Mouse (Mus musculus) hindbrain, embryonic 13.5 days (tissue): ENCODE measurements around the gene Chd2. TPM values are rescaled to one million over a fixed set of nuclear protein-coding genes. Genes with fewer than 3 reads are reported as not detected.
"Not testable (repeated sequence)": the region's sequence is repeated elsewhere in the genome, so short reads cannot be mapped to it uniquely, and the experiment has no call there.

Experiments
- ATAC-seq: fragments of 200-750 bp; cut with Nextera tagmentation; 2 replicates; pipeline ENCODE4 v1.8.0; 2017; ENCODE audit warnings: moderate TSS enrichment; ENCODE audit not compliant: low FRiP score
- H3K27ac ChIP-seq: fragments of 300-500 bp; sonication (generic); 2 replicates; pipeline ENCODE4 v1.5.1; 2015; ENCODE audit warnings: inconsistent platforms, mild to moderate bottlenecking, moderate library complexity
- H3K27me3 ChIP-seq: fragments of 300-500 bp; sonication (generic); 2 replicates; pipeline ENCODE4 v1.6.1; 2015; ENCODE audit warnings: mild to moderate bottlenecking, inconsistent platforms
- H3K36me3 ChIP-seq: fragments of 300-500 bp; sonication (generic); 2 replicates; pipeline ENCODE4 v1.6.1; 2015; ENCODE audit warnings: mild to moderate bottlenecking, inconsistent platforms
- H3K4me1 ChIP-seq: fragments of 300-500 bp; sonication (generic); replicated peaks from 2 replicates; pipeline ENCODE4 v1.6.1; 2015; ENCODE audit warnings: inconsistent platforms
- H3K4me2 ChIP-seq: fragments of 300-500 bp; sonication (generic); 2 replicates; pipeline ENCODE4 v1.6.1; 2015; ENCODE audit warnings: inconsistent platforms, mild to moderate bottlenecking, moderate library complexity
- H3K4me3 ChIP-seq: fragments of 300-500 bp; sonication (generic); 2 replicates; pipeline ENCODE4 v1.5.1; 2015; ENCODE audit warnings: mild to moderate bottlenecking, inconsistent platforms
- H3K9ac ChIP-seq: fragments of 300-500 bp; sonication (generic); 2 replicates; pipeline ENCODE4 v1.6.1; 2015; ENCODE audit warnings: mild to moderate bottlenecking, inconsistent platforms
- H3K9me3 ChIP-seq: fragments of 300-500 bp; sonication (generic); 2 replicates; pipeline ENCODE4 v1.6.1; 2016; ENCODE audit warnings: inconsistent platforms
- WGBS: fragments of 180-500 bp; shearing (Covaris S2); methylation state at CpG from one replicate; pipeline ENCODE4 v1.1.7; 2015; 5-methylcytosine and 5-hydroxymethylcytosine counted together
- polyA plus RNA-seq: library from polyadenylated mRNA; unstranded; fragments of >200 nt; fragmentation: Nextera tagmentation; extraction: Ambion mirVana; gene quantifications from 2 replicates; pipeline ENCODE4 v1.2.1, GENCODE M21; 2015

The Chd2 gene
- polyA plus RNA-seq, 1 experiment from 2014 or later, result 53.5 TPM

DNA sequence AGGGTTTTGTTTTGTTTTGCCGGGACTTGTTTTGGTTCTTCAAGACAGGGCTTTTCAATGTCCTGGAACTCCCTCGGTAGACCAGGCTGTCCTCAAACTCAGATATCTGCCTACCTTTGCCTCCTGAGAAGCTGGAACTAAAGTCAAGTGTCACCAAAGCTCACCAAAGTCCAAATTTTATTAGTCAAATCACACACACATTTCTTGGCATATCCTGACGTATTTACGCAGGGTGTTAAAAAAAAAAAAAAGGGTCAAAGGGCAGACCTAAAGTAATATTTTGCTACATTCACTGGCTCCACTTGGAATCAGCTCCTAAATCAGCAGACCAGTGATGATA is 5.8 kb downstream of the Chd2 start:
- Histone ChIP-seq H3K4me2 (0 out of 2 replicates have a peak overlapping the region, but pooled peaks have one; percentile 0), H3K4me1 (peaks cover 57% of the 10 kb centered on the region)

DNA sequence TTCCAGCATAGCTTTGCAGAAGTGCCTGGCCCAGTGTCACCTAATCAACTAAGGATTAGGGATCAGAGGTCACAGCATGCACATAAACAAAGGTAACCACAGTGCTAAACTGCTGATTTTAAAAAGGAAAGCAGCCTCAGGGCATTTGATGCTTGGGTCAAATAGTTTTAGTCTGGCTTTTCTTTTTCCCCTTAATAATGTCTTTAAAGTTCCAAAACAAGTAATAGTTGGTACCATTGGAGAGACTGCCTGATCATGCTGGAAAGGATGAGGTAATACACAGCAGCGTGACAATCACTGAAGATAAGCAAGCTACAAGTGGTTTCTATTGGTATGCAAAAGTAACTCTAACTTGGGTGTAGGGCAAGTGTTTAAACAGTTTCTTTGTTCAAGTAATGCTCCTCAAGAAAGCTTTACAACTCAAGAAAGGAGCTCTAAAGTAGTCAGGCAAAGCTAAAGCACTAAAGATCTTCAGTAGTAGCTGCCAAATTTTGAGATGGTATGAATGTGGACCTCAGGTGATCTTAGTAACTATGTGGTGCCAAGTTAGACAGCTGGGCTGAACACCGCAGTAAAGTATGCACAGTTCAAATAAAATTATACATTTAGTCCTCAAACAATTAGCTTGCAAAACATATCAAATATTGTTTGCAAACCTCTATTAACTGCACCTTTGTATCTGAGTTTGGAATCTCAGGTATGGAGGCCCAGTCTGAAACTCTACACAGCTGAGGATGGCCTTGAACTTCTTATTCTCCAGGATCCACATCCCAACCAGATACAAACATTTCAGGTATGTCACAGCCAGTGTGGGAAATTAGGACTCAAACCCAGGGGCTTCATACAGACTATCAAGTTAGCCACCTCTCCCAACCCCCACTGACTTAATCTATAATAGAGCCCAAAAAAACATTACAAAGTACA is 6.4 kb downstream of the Chd2 start:
- no peaks in the 10 kb centered on the region for H3K27me3 ChIP-seq
- peak overlapping the region; percentile 58 for H3K27ac ChIP-seq
- no peak overlapping the region for H3K9ac ChIP-seq
- no peak for ATAC-seq
- no peaks in the 10 kb centered on the region for H3K36me3 ChIP-seq
- H3K4me3 ChIP-seq, result no peak overlapping the region
- 0 out of 2 replicates have a peak overlapping the region, but pooled peaks have one; percentile 0 for H3K4me2 ChIP-seq
- no peaks in the 10 kb centered on the region for H3K9me3 ChIP-seq
- peaks cover 57% of the 10 kb centered on the region for H3K4me1 ChIP-seq
- 85% methylated on average over 2 of the region's 2 CpGs for WGBS

More for the DNA sequence above, 5.8 kb downstream of the Chd2 start:
- WGBS, result 72% methylated on average over 4 of the region's 4 CpGs
- H3K9me3 ChIP-seq, result no peaks in the 10 kb centered on the region
- no peak overlapping the region for H3K9ac ChIP-seq
- H3K36me3 ChIP-seq, result no peaks in the 10 kb centered on the region
- no peak for ATAC-seq
- H3K4me3 ChIP-seq, result no peak overlapping the region
- H3K27ac ChIP-seq, result peak overlapping the region; percentile 58
- H3K27me3 ChIP-seq, result no peaks in the 10 kb centered on the region

DNA sequence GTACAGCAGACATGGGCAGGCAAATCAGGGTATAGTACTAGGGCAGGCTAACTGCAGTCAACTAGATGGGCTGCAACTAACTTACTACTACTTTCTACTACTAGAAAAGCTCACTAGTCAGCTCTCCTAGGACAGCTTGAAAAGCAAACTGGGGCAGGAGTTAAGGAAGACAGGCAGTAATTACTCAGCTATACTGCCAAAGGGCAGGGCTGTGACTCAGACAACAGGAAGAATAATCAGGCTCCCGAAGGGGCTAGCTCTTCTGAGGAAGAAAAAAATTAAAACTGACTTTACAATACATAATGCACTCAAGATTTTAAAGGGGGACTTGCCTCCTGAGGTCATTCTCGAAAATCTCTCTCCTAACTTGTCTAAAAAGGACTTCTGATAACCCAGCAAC is 8.2 kb downstream of the Chd2 start:
- H3K4me3 ChIP-seq, result no peak overlapping the region
- WGBS, result 63% methylated on average over 2 of the region's 2 CpGs
- peaks cover 57% of the 10 kb centered on the region for H3K4me1 ChIP-seq

DNA sequence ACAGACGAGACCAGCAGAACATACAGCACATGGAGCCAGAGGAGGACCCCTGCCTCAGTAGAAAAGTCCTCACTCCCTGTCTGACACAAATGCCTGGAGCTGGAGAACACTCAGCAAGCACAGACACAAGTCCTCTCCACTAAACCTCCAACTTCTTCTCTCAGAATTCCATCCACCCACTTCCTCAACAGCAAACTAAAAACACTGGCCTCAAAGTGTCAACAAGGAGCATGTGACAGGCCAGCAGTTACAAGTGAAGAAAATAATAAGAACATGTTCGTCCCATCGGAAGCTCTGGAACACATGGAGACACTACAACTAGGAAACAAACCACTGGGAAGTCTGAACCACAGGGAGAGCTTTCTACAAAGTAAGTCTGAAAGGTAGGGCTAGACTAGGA is 8.7 kb downstream of the Chd2 start:
- Histone ChIP-seq H3K4me2 (no peak overlapping the region), H3K27ac (peak overlapping the region; percentile 50; the same call in 1 of the 2 replicates), H3K36me3 (no peaks in the 10 kb centered on the region), H3K4me1 (peaks cover 57% of the 10 kb centered on the region), H3K27me3 (no peaks in the 10 kb centered on the region), H3K4me3 (no peak overlapping the region), H3K9ac (peak overlapping the region; percentile 5; the same call in 1 of the 2 replicates), H3K9me3 (no peaks in the 10 kb centered on the region)
- WGBS, result 79% methylated on average over 3 of the region's 3 CpGs
- no peak for ATAC-seq

More for the DNA sequence above, 8.2 kb downstream of the Chd2 start:
- H3K4me2 ChIP-seq, result no peak overlapping the region
- no peak overlapping the region for H3K9ac ChIP-seq
- no peak for ATAC-seq
- no peaks in the 10 kb centered on the region for H3K9me3 ChIP-seq
- H3K27ac ChIP-seq, result peak overlapping the region; percentile 50; the same call in 1 of the 2 replicates
- H3K27me3 ChIP-seq, result no peaks in the 10 kb centered on the region
- H3K36me3 ChIP-seq, result no peaks in the 10 kb centered on the region

DNA sequence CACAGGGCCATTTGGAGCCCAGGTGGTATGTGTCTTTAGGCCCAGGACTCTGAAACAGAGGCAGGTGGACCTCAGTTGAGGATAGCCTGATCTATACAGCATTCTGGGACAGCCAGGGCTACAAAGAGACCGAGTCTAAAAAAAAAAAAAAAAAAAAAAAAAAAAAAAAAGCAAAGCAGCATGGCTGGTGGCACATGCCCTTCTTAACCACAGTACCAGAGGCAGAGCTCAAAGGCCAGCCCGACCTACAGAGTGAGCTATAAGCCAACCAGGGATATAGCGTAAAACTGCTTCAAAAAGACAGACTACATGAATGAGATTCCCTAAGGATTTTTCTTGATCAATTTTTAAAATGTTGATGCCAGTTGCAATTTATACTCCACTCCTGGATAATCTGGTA is 9.5 kb downstream of the Chd2 start:
- Histone ChIP-seq H3K4me2 (no peak overlapping the region), H3K27ac (peak overlapping the region; percentile 44; the same call in 1 of the 2 replicates), H3K4me3 (no peak overlapping the region), H3K36me3 (no peaks in the 10 kb centered on the region), H3K27me3 (no peaks in the 10 kb centered on the region), H3K9me3 (no peaks in the 10 kb centered on the region), H3K4me1 (peaks cover 56% of the 10 kb centered on the region), H3K9ac (0 out of 2 replicates have a peak overlapping the region, but pooled peaks have one; percentile 35)
- 80% methylated on average over 3 of the region's 3 CpGs for WGBS
- no peak for ATAC-seq

DNA sequence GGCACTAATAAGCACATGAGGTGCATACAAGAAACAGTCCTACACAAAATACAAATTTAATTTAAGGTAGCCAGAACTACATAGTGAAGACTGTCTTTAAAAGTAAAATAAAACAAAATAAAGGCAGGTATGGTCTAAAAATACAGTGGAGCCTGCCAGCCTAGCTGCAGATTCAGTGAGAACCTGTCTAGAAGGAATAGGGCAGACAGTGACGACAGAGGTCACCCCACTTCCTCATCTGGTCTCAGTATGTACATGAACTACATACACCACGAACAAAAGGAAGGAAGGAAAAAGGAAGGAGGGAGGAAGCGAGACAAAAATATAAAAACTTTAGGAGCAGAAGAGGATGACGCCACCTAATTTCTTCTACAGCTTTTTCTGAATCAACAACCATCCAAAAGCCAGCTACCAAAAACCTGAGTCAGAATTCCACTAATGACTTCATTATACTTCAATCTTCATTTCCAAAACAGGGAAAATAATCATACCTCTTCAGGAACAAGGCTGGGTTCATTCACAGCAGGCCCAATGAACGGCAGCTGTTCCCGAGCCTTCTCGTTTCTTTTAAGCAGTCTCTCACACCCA is 10.0 kb downstream of the Chd2 start:
- no peak for ATAC-seq
- Histone ChIP-seq H3K4me1 (peaks cover 51% of the 10 kb centered on the region), H3K4me2 (no peak overlapping the region), H3K27ac (peak overlapping the region; percentile 44; the same call in 1 of the 2 replicates), H3K36me3 (no peaks in the 10 kb centered on the region), H3K9ac (0 out of 2 replicates have a peak overlapping the region, but pooled peaks have one; percentile 35), H3K9me3 (no peaks in the 10 kb centered on the region), H3K4me3 (no peak overlapping the region), H3K27me3 (no peaks in the 10 kb centered on the region)
- WGBS, result 82% methylated on average over 7 of the region's 7 CpGs

DNA sequence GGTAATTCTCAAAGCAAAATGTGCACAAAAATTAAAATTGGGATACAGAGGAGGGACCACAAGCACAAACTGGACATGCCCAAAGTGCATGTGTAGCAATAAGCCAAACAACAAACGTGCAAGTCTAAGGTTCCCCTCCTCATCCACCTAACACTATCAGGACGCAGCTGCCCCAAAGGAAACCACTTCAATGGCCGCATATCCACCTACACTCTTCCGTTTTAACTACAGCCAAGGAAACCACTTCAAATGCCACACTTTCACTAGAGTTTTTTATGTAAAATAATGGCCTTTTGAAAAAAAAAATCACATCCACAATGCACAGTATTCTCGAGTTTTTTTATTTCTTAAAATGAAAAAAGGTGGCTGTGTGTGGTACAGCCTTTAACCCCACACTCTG is 10.8 kb downstream of the Chd2 start:
- ATAC-seq, result no peak
- 89% methylated on average over 5 of the region's 5 CpGs for WGBS
- H3K9me3 ChIP-seq, result no peaks in the 10 kb centered on the region
- no peaks in the 10 kb centered on the region for H3K27me3 ChIP-seq
- H3K4me1 ChIP-seq, result peaks cover 46% of the 10 kb centered on the region
- no peak overlapping the region for H3K4me3 ChIP-seq
- H3K27ac ChIP-seq, result peak overlapping the region; percentile 44
- no peak overlapping the region for H3K4me2 ChIP-seq
- no peak overlapping the region for H3K9ac ChIP-seq
- H3K36me3 ChIP-seq, result no peaks in the 10 kb centered on the region

DNA sequence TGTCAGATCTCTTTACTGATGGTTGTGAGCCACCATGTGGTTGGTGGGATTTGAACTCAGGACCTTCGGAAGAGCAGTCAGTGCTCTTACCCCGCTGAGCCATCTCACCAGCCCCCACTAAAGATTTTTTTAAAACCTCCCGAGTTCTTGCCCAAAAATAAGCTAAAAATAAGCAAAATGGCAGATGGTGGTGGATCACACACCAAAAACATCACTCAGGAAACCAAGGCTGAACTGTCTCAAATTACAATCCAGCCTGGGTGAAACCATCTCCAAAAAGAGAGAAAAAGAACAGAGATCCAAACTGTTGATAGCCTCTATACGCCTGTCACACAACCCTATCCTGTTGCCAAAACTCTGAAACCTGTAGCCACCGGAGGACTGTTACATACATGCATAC is 11.5 kb downstream of the Chd2 start:
- Histone ChIP-seq H3K4me2 (no peak overlapping the region), H3K36me3 (no peaks in the 10 kb centered on the region), H3K4me1 (peaks cover 39% of the 10 kb centered on the region), H3K4me3 (no peak overlapping the region), H3K9me3 (no peaks in the 10 kb centered on the region), H3K27ac (no peak overlapping the region), H3K27me3 (no peaks in the 10 kb centered on the region), H3K9ac (no peak overlapping the region)
- no peak for ATAC-seq
- WGBS, result 94% methylated on average over 5 of the region's 5 CpGs

DNA sequence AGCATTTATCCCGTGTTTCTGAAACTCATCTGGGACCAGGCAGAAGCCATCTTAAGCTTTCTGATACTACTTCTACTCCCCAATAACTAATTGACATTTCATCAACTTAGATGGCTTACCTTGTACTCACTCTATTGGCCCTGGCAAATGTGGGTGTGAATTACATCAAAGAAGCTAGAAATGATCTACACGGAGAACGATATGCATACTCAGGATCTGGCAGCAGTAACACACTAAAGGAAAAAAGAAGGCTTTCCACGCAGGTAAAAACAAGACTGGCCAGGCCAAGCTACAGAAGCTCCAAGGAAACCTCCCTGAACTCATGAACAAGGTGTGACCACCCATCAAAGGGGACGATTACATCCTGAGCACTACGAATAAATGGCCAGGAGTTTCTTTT is 12.4 kb downstream of the Chd2 start:
- Histone ChIP-seq H3K9me3 (no peaks in the 10 kb centered on the region), H3K4me2 (no peak overlapping the region), H3K36me3 (no peaks in the 10 kb centered on the region), H3K9ac (no peak overlapping the region), H3K27me3 (no peaks in the 10 kb centered on the region), H3K27ac (peak overlapping the region; percentile 42; the same call in 1 of the 2 replicates), H3K4me1 (peaks cover 37% of the 10 kb centered on the region), H3K4me3 (no peak overlapping the region)
- no peak for ATAC-seq
- 91% methylated on average over 6 of the region's 6 CpGs for WGBS

DNA sequence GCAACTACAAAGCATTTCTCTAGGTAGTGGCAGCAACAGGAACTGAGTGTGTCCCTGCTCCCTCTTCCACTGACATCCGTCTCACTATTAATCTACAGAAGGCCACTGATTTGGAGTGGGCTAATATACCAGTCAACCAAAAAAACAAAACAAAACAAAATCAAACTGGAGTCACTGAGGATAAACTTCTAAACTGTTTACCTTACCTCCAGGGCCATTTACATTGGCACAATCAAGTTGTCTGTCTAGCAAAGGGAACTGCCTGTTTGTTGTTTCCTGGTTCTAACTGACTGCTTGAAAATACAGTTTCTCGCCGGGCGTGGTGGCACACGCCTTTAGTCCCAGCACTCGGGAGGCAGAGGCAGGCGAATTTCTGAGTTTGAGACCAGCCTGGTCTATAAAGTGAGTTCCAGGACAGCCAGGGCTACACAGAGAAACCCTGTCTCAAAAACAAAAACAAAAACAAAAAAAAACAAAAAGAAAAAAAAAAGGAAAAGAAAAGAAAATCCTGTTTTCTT is 13.2 kb downstream of the Chd2 start:
- H3K27me3 ChIP-seq, ATAC-seq, H3K9ac ChIP-seq, H3K4me3 ChIP-seq, H3K9me3 ChIP-seq, H3K4me2 ChIP-seq, H3K36me3 ChIP-seq: not testable (repeated sequence)
- peaks cover 32% of the 10 kb centered on the region for H3K4me1 ChIP-seq
- 0 out of 2 replicates have a peak overlapping the region, but pooled peaks have one; percentile 6 for H3K27ac ChIP-seq
- 87% methylated on average over 7 of the region's 7 CpGs for WGBS

DNA sequence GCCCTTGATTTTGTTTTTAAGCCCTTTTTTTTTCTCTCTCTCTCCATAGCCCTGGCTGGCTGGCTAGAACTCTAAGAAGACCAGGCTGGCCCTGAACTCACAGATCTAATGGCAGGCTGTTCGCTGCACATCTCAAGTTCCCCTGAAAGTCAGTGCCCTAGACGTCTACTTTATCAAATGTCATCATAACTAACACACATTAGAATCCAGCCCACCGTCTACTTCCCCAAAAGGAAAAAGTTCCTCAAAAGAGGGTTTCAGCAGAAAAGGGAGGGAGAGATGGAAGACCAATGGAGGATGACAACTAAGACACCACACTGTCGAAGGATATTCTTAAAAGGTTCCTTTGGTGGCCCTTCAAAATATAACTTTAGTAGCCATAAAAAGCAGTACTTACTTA is 14.4 kb downstream of the Chd2 start:
- H3K36me3 ChIP-seq, result no peaks in the 10 kb centered on the region
- no peaks in the 10 kb centered on the region for H3K27me3 ChIP-seq
- no peak for ATAC-seq
- 94% methylated on average over 4 of the region's 4 CpGs for WGBS
- no peak overlapping the region for H3K27ac ChIP-seq
- H3K9me3 ChIP-seq, result no peaks in the 10 kb centered on the region
- H3K4me1 ChIP-seq, result peaks cover 24% of the 10 kb centered on the region
- no peak overlapping the region for H3K4me2 ChIP-seq
- no peak overlapping the region for H3K4me3 ChIP-seq
- no peak overlapping the region for H3K9ac ChIP-seq

DNA sequence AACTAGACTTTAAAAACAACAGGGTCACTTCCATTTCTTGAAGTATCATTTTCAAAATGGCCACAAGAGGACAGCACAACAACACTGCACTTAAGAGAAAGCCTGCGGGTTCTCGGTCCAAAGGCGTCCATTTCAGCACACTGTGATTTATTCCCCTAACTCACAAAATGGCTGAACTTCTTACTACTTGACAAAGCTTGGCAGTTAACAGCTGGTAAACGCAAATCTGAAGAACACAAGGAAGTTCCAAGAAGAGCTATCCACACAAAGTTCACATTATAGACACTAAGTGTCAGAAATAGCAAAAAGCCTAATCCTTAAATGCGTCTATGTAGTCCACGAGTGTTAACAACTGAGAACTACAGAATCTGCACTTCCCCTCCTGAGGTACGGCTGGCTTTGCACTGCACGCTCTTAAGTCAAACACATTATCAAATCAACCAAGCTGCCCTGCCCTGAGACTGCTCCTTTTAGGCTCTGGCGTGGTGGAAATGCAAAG is 17.1 kb downstream of the Chd2 start:
- Histone ChIP-seq H3K9me3 (no peaks in the 10 kb centered on the region), H3K27ac (peak overlapping the region; percentile 92), H3K4me2 (0 out of 2 replicates have a peak overlapping the region, but pooled peaks have one; percentile 10), H3K27me3 (no peaks in the 10 kb centered on the region), H3K4me3 (no peak overlapping the region), H3K36me3 (peaks cover under 1% of the 10 kb centered on the region), H3K4me1 (peaks cover 22% of the 10 kb centered on the region), H3K9ac (peak overlapping the region; percentile 51; the same call in 1 of the 2 replicates)
- ATAC-seq, result no peak
- WGBS, result 43% methylated on average over 9 of the region's 9 CpGs
